Mouse (Mus musculus) kidney, embryonic 15.5 days (tissue): ENCODE measurements around the gene Prkch. TPM values are rescaled to one million over a fixed set of nuclear protein-coding genes. Genes with fewer than 3 reads are reported as not detected.
A peak's percentile ranks its signal among the peaks of the same experiment; 100 is the strongest.

ENCODE experiments used
- ATAC-seq: fragments of 200-750 bp; cut with Nextera tagmentation; replicated peaks from 2 replicates; pipeline ENCODE4 v1.8.0; 2017; ENCODE audit warnings: moderate TSS enrichment; ENCODE audit not compliant: low FRiP score
- H3K27ac ChIP-seq: fragments of 300-500 bp; sonication (generic); 2 replicates; pipeline ENCODE4 v1.5.1; 2015; ENCODE audit warnings: mild to moderate bottlenecking, inconsistent platforms
- H3K27me3 ChIP-seq: fragments of 300-500 bp; sonication (generic); 2 replicates; pipeline ENCODE4 v1.6.1; 2015; ENCODE audit warnings: inconsistent platforms
- H3K36me3 ChIP-seq: fragments of 300-500 bp; sonication (generic); 2 replicates; pipeline ENCODE4 v1.6.1; 2015; ENCODE audit warnings: inconsistent platforms
- H3K4me1 ChIP-seq: fragments of 300-500 bp; sonication (generic); 2 replicates; pipeline ENCODE4 v1.6.1; 2015; ENCODE audit warnings: inconsistent platforms
- H3K4me2 ChIP-seq: fragments of 300-500 bp; sonication (generic); 2 replicates; pipeline ENCODE4 v1.6.1; 2015; ENCODE audit warnings: moderate library complexity, mild to moderate bottlenecking, inconsistent platforms
- H3K4me3 ChIP-seq: fragments of 300-500 bp; sonication (generic); replicated peaks from 2 replicates; pipeline ENCODE4 v1.5.1; 2015; ENCODE audit warnings: mild to moderate bottlenecking, inconsistent platforms
- H3K9ac ChIP-seq: fragments of 300-500 bp; sonication (generic); 2 replicates; pipeline ENCODE4 v1.6.1; 2015; ENCODE audit warnings: mild to moderate bottlenecking, inconsistent platforms
- H3K9me3 ChIP-seq: fragments of 300-500 bp; sonication (generic); replicated peaks from 2 replicates; pipeline ENCODE4 v1.6.1; 2016; ENCODE audit warnings: inconsistent platforms
- WGBS: fragments of 180-500 bp; shearing (Covaris S2); methylation state at CpG from one replicate; pipeline ENCODE4 v1.1.7; 2015; ENCODE audit warnings: mixed read lengths; 5-methylcytosine and 5-hydroxymethylcytosine counted together
- polyA plus RNA-seq: library from polyadenylated mRNA; unstranded; fragments of >200 nt; fragmentation: Nextera tagmentation; extraction: Ambion mirVana; gene quantifications from 2 replicates; pipeline ENCODE4 v1.2.1, GENCODE M21; 2015

Gene Prkch
- polyA plus RNA-seq, 1 experiment from 2014 or later, result 11.9 TPM

GRCm38 (mm10) chr12:73799671-73800070 lies 215.1 kb downstream of the Prkch start:
- ATAC-seq, result no peak
- Histone ChIP-seq H3K36me3 (no peaks in the 10 kb centered on the region), H3K4me2 (no peak overlapping the region), H3K27me3 (no peaks in the 10 kb centered on the region), H3K9ac (no peak overlapping the region), H3K27ac (no peak overlapping the region), H3K9me3 (no peaks in the 10 kb centered on the region), H3K4me3 (no peak overlapping the region), H3K4me1 (peaks cover 8% of the 10 kb centered on the region)
- WGBS, result 75% methylated on average over 5 of the region's 5 CpGs

DNA sequence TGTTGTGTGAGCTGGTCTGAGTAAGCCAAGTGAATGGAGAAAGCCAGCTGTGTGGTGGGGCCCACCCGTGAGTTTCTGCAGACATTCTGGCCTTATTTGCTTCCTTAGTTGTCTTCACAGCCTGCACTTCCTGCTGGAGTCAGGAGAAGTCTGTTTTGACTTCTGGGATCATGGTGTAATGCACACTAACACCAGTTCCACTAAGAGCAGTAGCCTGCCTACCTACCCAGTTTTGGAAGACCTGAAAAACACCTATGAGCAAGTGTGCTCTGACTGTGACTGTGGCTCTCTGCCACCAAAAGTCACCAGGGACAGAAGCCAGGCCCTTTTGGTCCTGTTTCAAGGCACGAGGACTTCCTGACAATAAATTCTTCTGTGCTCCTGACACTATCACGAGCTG lies 216.3 kb downstream of the Prkch start:
- Histone ChIP-seq H3K9me3 (no peaks in the 10 kb centered on the region), H3K36me3 (no peaks in the 10 kb centered on the region), H3K4me2 (no peak overlapping the region), H3K4me1 (no peaks in the 10 kb centered on the region; the same call in 1 of the 2 replicates), H3K27ac (no peak overlapping the region), H3K4me3 (no peak overlapping the region), H3K27me3 (no peaks in the 10 kb centered on the region), H3K9ac (no peak overlapping the region)
- WGBS, result 29% methylated on average over 3 of the region's 3 CpGs
- ATAC-seq, result no peak

DNA sequence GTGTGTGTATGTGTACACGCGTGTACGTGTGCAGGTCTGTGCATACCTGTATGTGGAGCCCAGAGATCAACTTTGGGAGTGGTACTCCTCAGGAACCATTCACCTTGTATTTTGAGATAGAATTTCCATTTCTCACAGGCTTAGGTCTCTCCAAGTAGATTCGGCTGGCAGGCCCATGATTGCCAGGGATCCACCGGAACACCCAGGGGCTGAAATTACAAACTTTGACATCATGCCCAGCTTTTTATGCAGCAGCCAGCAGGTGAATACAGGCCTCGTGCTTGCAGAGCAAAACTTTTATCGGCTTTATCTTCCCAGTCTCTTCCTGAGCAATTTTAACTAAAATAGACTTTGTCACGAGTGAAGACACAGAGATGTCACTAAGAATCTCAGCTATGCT lies 217.2 kb downstream of the Prkch start:
- H3K27me3 ChIP-seq, result no peaks in the 10 kb centered on the region
- no peak overlapping the region for H3K4me3 ChIP-seq
- WGBS, result 94% methylated on average over 8 of the region's 8 CpGs
- no peaks in the 10 kb centered on the region for H3K36me3 ChIP-seq
- no peak overlapping the region for H3K27ac ChIP-seq
- no peak overlapping the region for H3K9ac ChIP-seq
- ATAC-seq, result no peak
- H3K4me2 ChIP-seq, result no peak overlapping the region
- no peaks in the 10 kb centered on the region; the same call in 1 of the 2 replicates for H3K4me1 ChIP-seq
- no peaks in the 10 kb centered on the region for H3K9me3 ChIP-seq

DNA sequence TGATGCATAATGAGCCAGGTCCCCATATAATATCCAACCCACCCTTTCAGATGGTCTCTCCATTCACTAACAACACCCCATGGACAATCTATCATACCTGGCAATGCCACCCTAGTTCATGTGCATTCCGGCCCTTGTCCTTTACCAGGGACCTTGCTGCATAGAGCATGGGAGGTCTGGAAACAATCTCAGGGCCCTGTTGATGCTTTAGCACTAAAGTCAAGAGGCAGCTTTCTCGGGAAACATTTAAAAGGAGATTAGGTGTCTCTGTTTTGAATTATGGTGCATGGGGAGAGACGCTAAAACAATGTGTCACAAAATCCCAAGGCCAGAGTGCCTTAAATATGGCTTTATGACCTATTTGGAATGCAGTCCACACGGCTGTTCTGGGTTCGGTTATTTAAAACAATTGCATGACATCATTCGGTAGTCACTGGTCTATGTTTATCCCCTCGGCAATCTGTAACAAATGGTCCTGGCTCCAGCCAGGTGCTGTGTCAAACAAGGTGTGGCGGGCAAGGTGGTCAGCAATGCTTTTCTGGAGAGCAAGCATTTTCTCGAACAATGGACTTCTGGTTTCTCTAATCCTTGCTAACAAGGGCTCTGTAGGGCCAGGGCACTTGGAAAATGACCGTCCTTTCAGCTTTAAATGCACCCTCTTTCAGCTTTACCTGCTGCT lies 217.9 kb downstream of the Prkch start:
- Histone ChIP-seq H3K4me3 (no peak overlapping the region), H3K27ac (no peak overlapping the region), H3K4me2 (no peak overlapping the region), H3K27me3 (no peaks in the 10 kb centered on the region), H3K9me3 (no peaks in the 10 kb centered on the region), H3K9ac (no peak overlapping the region), H3K4me1 (no peaks in the 10 kb centered on the region; the same call in 1 of the 2 replicates), H3K36me3 (no peaks in the 10 kb centered on the region)
- ATAC-seq, result no peak
- WGBS, result 60% methylated on average over 10 of the region's 10 CpGs

GRCm38 (mm10) chr12:73803946-73804345 lies 219.3 kb downstream of the Prkch start:
- Histone ChIP-seq H3K4me2 (no peak overlapping the region), H3K27me3 (no peaks in the 10 kb centered on the region), H3K4me3 (no peak overlapping the region), H3K36me3 (no peaks in the 10 kb centered on the region), H3K4me1 (no peaks in the 10 kb centered on the region; the same call in 1 of the 2 replicates), H3K9me3 (no peaks in the 10 kb centered on the region), H3K9ac (no peak overlapping the region), H3K27ac (no peak overlapping the region)
- ATAC-seq, result no peak
- 89% methylated on average over 4 of the region's 4 CpGs for WGBS

- no peaks in the 10 kb centered on the region for H3K27me3 ChIP-seq
- peaks cover 12% of the 10 kb centered on the region for H3K4me1 ChIP-seq
- H3K36me3 ChIP-seq, result no peaks in the 10 kb centered on the region
- no peaks in the 10 kb centered on the region for H3K9me3 ChIP-seq
- H3K27ac ChIP-seq, result no peak overlapping the region
- H3K4me2 ChIP-seq, result no peak overlapping the region
- H3K4me3 ChIP-seq, result no peak overlapping the region
- 53% methylated on average over 3 of the region's 3 CpGs for WGBS
- ATAC-seq, result no peak
- H3K9ac ChIP-seq, result no peak overlapping the region
Observed at GRCm38 (mm10) chr12:73805541-73805940, 220.9 kb downstream of the Prkch start.

- WGBS, result 47% methylated on average over 5 of the region's 5 CpGs
Observed at GRCm38 (mm10) chr12:73806003-73806402, 221.4 kb downstream of the Prkch start.

DNA sequence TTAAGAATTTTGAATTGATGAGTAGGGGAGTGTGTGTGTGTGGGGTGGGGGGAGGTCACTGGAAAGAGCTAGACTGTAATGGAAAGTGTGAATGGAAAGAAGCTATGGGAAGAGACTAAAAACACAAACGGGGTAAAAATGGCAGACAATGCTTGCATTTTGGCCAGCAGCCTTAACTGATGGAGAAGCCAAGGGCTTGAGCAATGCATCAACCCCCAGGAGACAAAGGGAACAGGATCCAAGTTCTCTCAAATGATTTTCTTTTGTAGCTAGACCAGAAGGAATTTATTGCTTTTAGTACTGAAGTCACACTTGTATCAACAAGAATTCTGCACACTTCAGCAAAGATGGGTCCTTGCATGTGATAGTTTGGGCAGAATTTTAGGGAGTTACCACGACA lies 222.6 kb downstream of the Prkch start:
- H3K27ac ChIP-seq, result no peak overlapping the region
- no peak overlapping the region for H3K4me3 ChIP-seq
- H3K9ac ChIP-seq, result no peak overlapping the region
- ATAC-seq, result no peak
- H3K4me2 ChIP-seq, result no peak overlapping the region
- no peaks in the 10 kb centered on the region for H3K9me3 ChIP-seq
- no peaks in the 10 kb centered on the region for H3K36me3 ChIP-seq
- peaks cover 28% of the 10 kb centered on the region for H3K4me1 ChIP-seq
- WGBS, result 66% methylated on average over 2 of the region's 2 CpGs
- no peaks in the 10 kb centered on the region for H3K27me3 ChIP-seq

More at GRCm38 (mm10) chr12:73806003-73806402, 221.4 kb downstream of the Prkch start:
- Histone ChIP-seq H3K4me3 (no peak overlapping the region), H3K9me3 (no peaks in the 10 kb centered on the region), H3K36me3 (no peaks in the 10 kb centered on the region), H3K27me3 (no peaks in the 10 kb centered on the region), H3K4me2 (no peak overlapping the region), H3K9ac (no peak overlapping the region), H3K4me1 (peaks cover 17% of the 10 kb centered on the region), H3K27ac (no peak overlapping the region)
- ATAC-seq, result no peak

GRCm38 (mm10) chr12:73810041-73810795 lies 225.6 kb downstream of the Prkch start:
- peak; percentile 80 for ATAC-seq
- no peaks in the 10 kb centered on the region for H3K9me3 ChIP-seq
- H3K4me3 ChIP-seq, result no peak overlapping the region
- H3K36me3 ChIP-seq, result no peaks in the 10 kb centered on the region
- H3K9ac ChIP-seq, result no peak overlapping the region
- 13% methylated on average over 13 of the region's 13 CpGs for WGBS
- H3K4me1 ChIP-seq, result peaks cover 40% of the 10 kb centered on the region
- H3K4me2 ChIP-seq, result 0 out of 2 replicates have a peak overlapping the region, but pooled peaks have one; percentile 7
- no peaks in the 10 kb centered on the region for H3K27me3 ChIP-seq
- H3K27ac ChIP-seq, result peak overlapping the region; percentile 82

DNA sequence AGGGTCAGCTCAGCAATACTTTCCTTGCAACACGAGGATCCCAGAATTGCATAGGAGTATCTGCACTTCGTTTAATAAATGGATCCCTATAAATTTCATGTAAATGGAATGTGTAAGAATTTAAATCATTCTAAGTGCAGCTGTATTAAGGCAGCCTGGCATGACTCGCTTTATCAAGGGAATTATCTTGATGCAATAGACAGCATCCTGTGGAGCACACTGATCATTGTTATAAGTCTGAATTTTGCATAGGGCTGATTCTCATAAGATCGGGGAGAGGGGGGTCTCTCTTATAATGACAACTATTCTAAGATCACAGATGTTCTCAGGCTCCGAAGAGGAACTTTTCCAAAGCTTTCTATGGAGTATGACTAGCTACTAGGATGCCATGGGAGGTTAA lies 226.3 kb downstream of the Prkch start:
- Histone ChIP-seq H3K36me3 (no peaks in the 10 kb centered on the region), H3K27ac (peak overlapping the region; percentile 82), H3K9ac (no peak overlapping the region), H3K4me3 (no peak overlapping the region), H3K4me2 (no peak overlapping the region), H3K27me3 (no peaks in the 10 kb centered on the region), H3K4me1 (peaks cover 40% of the 10 kb centered on the region), H3K9me3 (no peaks in the 10 kb centered on the region)
- ATAC-seq, result no peak
- 46% methylated on average over 5 of the region's 5 CpGs for WGBS

DNA sequence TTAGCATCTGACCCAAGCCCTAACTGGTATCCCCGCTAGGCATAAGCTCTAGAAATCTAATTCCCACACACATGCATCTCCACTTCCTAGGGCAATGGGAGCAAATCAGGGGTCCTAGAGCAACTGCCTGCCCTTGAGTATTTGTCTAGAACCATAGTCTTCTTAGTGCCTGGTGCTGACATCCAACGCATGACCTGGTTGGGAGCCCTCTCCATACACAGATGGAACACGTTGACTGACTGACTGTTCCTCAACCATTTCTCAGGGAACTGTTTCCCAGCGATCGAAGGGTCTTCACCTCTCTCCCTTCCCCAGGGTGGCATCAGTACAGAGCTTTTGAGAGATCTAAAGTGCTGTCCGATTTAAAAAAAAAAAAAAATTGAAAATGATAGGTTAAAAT lies 227.6 kb downstream of the Prkch start:
- H3K36me3 ChIP-seq, result no peaks in the 10 kb centered on the region
- 0 out of 2 replicates have a peak overlapping the region, but pooled peaks have one; percentile 20 for H3K27ac ChIP-seq
- no peak for ATAC-seq
- H3K4me3 ChIP-seq, result no peak overlapping the region
- H3K9me3 ChIP-seq, result no peaks in the 10 kb centered on the region
- no peak overlapping the region for H3K4me2 ChIP-seq
- H3K9ac ChIP-seq, result no peak overlapping the region
- H3K27me3 ChIP-seq, result no peaks in the 10 kb centered on the region
- H3K4me1 ChIP-seq, result peaks cover 40% of the 10 kb centered on the region
- 66% methylated on average over 6 of the region's 6 CpGs for WGBS
